Mouse (Mus musculus) heart, adult 2 months (tissue): ENCODE measurements around the gene Phactr2.

ENCODE experiments used
- CTCF ChIP-seq: fragments of 200-600 bp; IDR thresholded peaks from 2 replicates; pipeline ENCODE4 v1.8.1; 2022; ENCODE audit warnings: antibody characterized with exemption, mild to moderate bottlenecking, moderate library complexity
- EP300 ChIP-seq: fragments of 200-500 bp; IDR thresholded peaks from 2 replicates; pipeline ENCODE4 v1.6.1; 2011; ENCODE audit warnings: low read depth, low read length, control low read depth; ENCODE audit not compliant: insufficient read depth

DNA sequence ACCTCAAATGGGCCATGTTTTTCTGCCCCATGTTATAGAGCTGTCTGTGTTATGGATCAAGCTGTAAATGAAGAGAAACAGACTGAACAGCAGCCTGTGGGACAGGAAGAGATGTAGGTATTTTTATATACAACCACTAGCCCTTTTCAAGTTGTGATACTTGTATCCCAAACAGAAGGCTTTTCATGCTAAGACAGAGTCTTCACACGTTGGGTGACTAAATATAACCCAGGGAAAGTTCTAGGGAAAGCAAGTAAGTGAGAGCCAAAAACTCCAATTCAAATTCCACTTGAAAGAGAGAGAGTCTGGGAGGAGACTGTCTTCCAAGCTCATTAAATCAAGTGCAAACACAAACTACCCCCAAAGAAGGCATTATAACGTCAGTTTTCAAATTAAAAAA lies 223.9 kb downstream of the Phactr2 start:
- TF ChIP-seq EP300 = no peak
- no peak for TF ChIP-seq CTCF
